Mouse (Mus musculus) olfactory bulb, adult 2 months (tissue): ENCODE data around the gene Olfr1359.

Experiments used
- CTCF ChIP-seq: fragments of 200-500 bp; IDR thresholded peaks from 2 replicates; pipeline ENCODE4 v1.5.1; 2012; ENCODE audit warnings: low read depth, mild to moderate bottlenecking, low read length, moderate library complexity; ENCODE audit not compliant: insufficient read depth
- POLR2A ChIP-seq: fragments of 200-500 bp; IDR thresholded peaks from 2 replicates; pipeline ENCODE4 v1.6.1; 2012; ENCODE audit warnings: mild to moderate bottlenecking, low read depth, low read length, moderate library complexity; ENCODE audit not compliant: insufficient read depth

GRCm38 (mm10) chr13:21718381-21719080 is 20.6 kb downstream of the Olfr1359 start:
- no peak for TF ChIP-seq POLR2A
- no peak for TF ChIP-seq CTCF
